Mouse (Mus musculus) intestine, postnatal 0 days (tissue): ENCODE measurements at regions not wholly inside any gene's neighbourhood (a gene's known extent, or its start where the extent isn't known, plus 50 kb on each side); places are given as distances from the start of the nearest gene placed in this dataset.

ENCODE experiments used
- ATAC-seq: fragments of 200-750 bp; cut with Nextera tagmentation; 2 replicates; pipeline ENCODE4 v1.8.0; 2017; ENCODE audit warnings: mild to moderate bottlenecking, moderate TSS enrichment, moderate library complexity
- H3K27ac ChIP-seq: fragments of 300-500 bp; sonication (generic); 2 replicates; pipeline ENCODE4 v1.5.1; 2014; ENCODE audit warnings: mild to moderate bottlenecking, low read depth, low read length, moderate library complexity
- H3K27me3 ChIP-seq: fragments of 300-500 bp; sonication (generic); replicated peaks from 2 replicates; pipeline ENCODE4 v1.6.1; 2014; ENCODE audit warnings: low read length, mixed read lengths; ENCODE audit not compliant: control insufficient read depth, insufficient read depth
- H3K36me3 ChIP-seq: fragments of 300-500 bp; sonication (generic); 2 replicates; pipeline ENCODE4 v1.6.1; 2014; ENCODE audit warnings: mild to moderate bottlenecking, moderate library complexity; ENCODE audit not compliant: control insufficient read depth, insufficient read depth
- H3K4me1 ChIP-seq: fragments of 300-500 bp; sonication (generic); replicated peaks from 2 replicates; pipeline ENCODE4 v1.6.1; 2014; ENCODE audit warnings: antibody characterized with exemption, low read length, mixed read lengths; ENCODE audit not compliant: control insufficient read depth, insufficient read depth
- H3K4me2 ChIP-seq: fragments of 300-500 bp; sonication (generic); replicated peaks from 2 replicates; pipeline ENCODE4 v1.6.1; 2014; ENCODE audit warnings: low read depth, mild to moderate bottlenecking, moderate library complexity
- H3K4me3 ChIP-seq: fragments of 300-500 bp; sonication (generic); 2 replicates; pipeline ENCODE4 v1.5.1; 2014; ENCODE audit warnings: low read depth, low read length
- H3K9ac ChIP-seq: fragments of 300-500 bp; sonication (generic); 2 replicates; pipeline ENCODE4 v1.6.1; 2014; ENCODE audit warnings: mild to moderate bottlenecking, low read depth, low read length
- H3K9me3 ChIP-seq: fragments of 300-500 bp; sonication (generic); 2 replicates; pipeline ENCODE4 v1.6.1; 2016; ENCODE audit warnings: mixed run types; ENCODE audit not compliant: control insufficient read depth
- CTCF ChIP-seq: sonication (generic); IDR thresholded peaks from 2 replicates; pipeline ENCODE4 v1.5.1; 2016; ENCODE audit warnings: low read depth, mild to moderate bottlenecking, control low read depth, antibody characterized with exemption, moderate library complexity
- WGBS: fragments of 180-500 bp; shearing (Covaris S2); extraction: QIAGEN DNeasy Blood & Tissue Kit; methylation state at CpG from one replicate; pipeline ENCODE4 v1.1.7; 2014; 5-methylcytosine and 5-hydroxymethylcytosine counted together

DNA sequence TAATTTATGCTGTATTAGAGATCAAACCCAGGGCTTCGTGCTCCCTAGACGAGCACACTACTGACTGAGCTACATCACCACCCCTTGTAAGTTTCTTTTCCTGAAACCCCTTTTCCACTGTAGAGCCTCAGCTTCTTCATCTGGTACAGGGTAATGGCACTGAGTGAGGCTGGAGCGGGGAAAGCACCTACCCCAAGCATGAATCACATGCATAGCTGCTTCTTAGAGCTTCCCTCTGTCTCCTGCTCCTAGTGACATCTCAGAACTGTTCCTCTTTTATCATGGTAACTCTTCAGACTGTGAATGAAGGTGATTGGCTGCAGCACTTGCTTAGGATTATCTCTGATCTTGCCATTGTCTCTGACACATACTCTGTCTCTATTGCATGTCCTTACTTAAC, 182.8 kb downstream of the Icos start:
- WGBS, result 87% methylated on average over 3 of the region's 3 CpGs
- no peak for TF ChIP-seq CTCF
- no peak for ATAC-seq
- Histone ChIP-seq H3K4me2 (no peak overlapping the region), H3K27me3 (no peaks in the 10 kb centered on the region), H3K4me3 (no peak overlapping the region), H3K4me1 (no peaks in the 10 kb centered on the region), H3K9me3 (no peaks in the 10 kb centered on the region), H3K36me3 (no peaks in the 10 kb centered on the region), H3K27ac (no peak overlapping the region), H3K9ac (no peak overlapping the region)

DNA sequence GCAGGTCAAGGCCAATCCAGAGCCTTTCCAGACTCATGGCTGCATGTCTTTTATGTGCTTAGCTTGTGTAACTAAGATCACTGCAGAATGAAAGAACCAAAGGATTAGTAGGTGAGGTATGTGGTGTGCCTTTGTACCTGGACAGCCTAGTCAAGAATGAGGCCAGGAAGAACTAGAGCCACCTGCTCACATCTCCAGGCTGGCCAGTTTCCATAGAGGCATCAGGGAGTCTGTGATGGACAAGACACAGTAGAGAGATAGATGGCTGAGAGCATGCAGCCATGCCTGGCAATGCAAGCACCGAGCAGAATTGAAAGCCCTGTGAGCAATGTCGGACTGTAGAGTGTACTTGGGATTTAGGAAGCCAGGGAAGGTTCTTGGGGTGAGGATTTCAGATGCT, 186.5 kb downstream of the Icos start:
- no peaks in the 10 kb centered on the region for H3K9me3 ChIP-seq
- no peak for ATAC-seq
- no peaks in the 10 kb centered on the region for H3K4me1 ChIP-seq
- no peak overlapping the region for H3K27ac ChIP-seq
- no peak overlapping the region for H3K9ac ChIP-seq
- H3K36me3 ChIP-seq, result no peaks in the 10 kb centered on the region
- 88% methylated on average over 2 of the region's 2 CpGs for whole genome bisulfite sequencing
- no peak overlapping the region for H3K4me2 ChIP-seq
- TF ChIP-seq CTCF, result no peak
- H3K27me3 ChIP-seq, result no peaks in the 10 kb centered on the region
- no peak overlapping the region for H3K4me3 ChIP-seq

DNA sequence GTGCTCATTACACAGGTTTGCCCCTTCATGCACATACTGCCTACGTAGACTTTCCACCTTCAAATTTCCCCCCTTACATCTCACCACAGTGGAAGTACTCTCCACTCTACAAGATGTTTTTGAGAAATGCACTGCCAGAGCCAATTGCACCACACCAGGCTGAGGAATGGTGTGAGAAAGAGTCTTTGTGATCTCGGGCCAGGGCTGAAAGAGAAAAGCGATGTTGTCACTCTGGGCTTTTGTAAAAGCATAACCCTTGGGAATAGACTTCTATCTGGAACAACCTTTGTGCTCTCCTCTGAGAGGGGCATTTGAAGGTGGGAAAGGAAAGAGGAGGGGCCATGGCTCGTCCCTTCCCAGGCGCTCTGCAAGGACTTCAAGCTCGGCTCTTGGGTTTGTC, 194.2 kb downstream of the Icos start:
- Histone ChIP-seq H3K27me3 (no peaks in the 10 kb centered on the region), H3K4me2 (no peak overlapping the region), H3K9ac (no peak overlapping the region), H3K36me3 (no peaks in the 10 kb centered on the region), H3K4me3 (no peak overlapping the region), H3K9me3 (no peaks in the 10 kb centered on the region), H3K4me1 (no peaks in the 10 kb centered on the region), H3K27ac (no peak overlapping the region)
- 85% methylated on average over 6 of the region's 6 CpGs for WGBS
- no peak for TF ChIP-seq CTCF
- ATAC-seq, result no peak

DNA sequence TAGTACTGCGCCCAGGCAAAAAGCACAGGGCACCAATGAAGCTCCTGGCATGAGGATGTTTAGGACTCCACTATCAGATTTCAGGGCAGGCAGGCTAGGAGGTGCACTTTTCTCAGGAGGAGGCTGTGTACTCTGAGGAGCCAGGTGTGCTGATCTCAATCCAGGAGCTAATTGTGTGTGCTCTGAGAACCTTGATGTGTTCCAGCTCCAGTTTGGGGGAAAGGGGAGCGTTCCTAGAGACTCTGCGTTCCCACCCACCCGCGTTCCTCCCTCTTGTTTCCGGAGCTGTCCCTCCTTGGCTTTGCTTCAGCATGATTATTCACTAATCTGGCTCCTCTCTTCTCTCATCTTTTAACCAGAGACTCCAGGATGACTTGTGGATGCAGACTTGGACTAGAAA, 195.2 kb downstream of the Icos start:
- no peak overlapping the region for H3K9ac ChIP-seq
- no peak overlapping the region for H3K4me2 ChIP-seq
- no peak for TF ChIP-seq CTCF
- no peaks in the 10 kb centered on the region for H3K27me3 ChIP-seq
- no peaks in the 10 kb centered on the region for H3K36me3 ChIP-seq
- no peak overlapping the region for H3K4me3 ChIP-seq
- no peaks in the 10 kb centered on the region for H3K4me1 ChIP-seq
- H3K9me3 ChIP-seq, result no peaks in the 10 kb centered on the region
- H3K27ac ChIP-seq, result no peak overlapping the region
- no peak for ATAC-seq
- 51% methylated on average over 6 of the region's 6 CpGs for WGBS

DNA sequence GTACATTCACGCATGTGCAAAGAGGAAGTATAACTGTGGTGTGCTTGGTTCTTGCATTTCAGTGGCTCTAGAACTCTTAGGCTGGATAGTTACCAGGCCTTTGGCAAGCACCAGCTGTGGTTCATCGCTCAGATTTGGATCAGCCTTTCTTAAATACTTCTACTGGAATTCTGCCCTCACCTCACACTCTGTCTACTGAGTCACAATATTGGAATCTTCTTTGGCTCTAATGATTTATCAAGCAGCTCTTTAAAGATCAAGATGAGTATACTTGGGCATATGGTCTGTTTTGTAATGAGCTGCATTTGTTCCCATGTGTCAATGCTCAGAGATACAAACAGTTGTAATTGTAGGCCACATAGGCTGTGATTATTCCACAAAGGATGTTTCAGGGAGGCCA, 197.5 kb downstream of the Icos start:
- Histone ChIP-seq H3K27me3 (no peaks in the 10 kb centered on the region), H3K9me3 (no peaks in the 10 kb centered on the region), H3K9ac (no peak overlapping the region), H3K36me3 (no peaks in the 10 kb centered on the region), H3K27ac (no peak overlapping the region), H3K4me3 (no peak overlapping the region), H3K4me1 (no peaks in the 10 kb centered on the region), H3K4me2 (no peak overlapping the region)
- 85% methylated on average over 2 of the region's 2 CpGs for WGBS
- TF ChIP-seq CTCF, result no peak
- no peak for ATAC-seq

DNA sequence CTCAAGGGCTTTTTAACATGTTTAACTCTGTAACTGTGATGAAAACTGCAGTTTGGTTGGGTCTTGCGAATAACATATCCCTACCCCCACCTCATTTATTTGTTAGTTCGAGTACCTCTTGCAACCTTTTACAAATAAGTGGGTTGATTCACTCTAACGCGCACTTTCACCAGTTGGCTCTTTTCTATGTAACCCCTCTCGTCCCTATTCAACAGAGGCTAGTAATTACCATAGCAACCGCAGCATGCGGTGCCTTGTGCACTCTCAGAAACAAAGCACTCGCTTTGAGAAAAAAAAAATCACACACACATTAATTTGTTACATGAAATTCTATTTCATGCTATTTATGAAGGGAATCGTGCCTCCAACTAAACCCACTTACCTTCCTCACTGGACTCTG, 201.7 kb downstream of the Icos start:
- no peak overlapping the region for H3K27ac ChIP-seq
- H3K4me3 ChIP-seq, result no peak overlapping the region
- no peaks in the 10 kb centered on the region for H3K4me1 ChIP-seq
- H3K36me3 ChIP-seq, result no peaks in the 10 kb centered on the region
- no peaks in the 10 kb centered on the region for H3K9me3 ChIP-seq
- WGBS, result 80% methylated on average over 9 of the region's 9 CpGs
- no peak for ATAC-seq
- no peak for TF ChIP-seq CTCF
- H3K9ac ChIP-seq, result no peak overlapping the region
- no peaks in the 10 kb centered on the region for H3K27me3 ChIP-seq
- no peak overlapping the region for H3K4me2 ChIP-seq
